Mouse (Mus musculus) bone marrow, adult 2 months (tissue): ENCODE measurements around the gene Dennd1c. TPM values are rescaled to one million over a fixed set of nuclear protein-coding genes. Genes with fewer than 3 reads are reported as not detected.
"Not testable (repeated sequence)": the region's sequence is repeated elsewhere in the genome, so short reads cannot be mapped to it uniquely, and the experiment has no call there.

Source experiments
- H3K27ac ChIP-seq: fragments of 200-500 bp; 2 replicates; pipeline ENCODE4 v1.5.1; 2012; ENCODE audit warnings: low read depth, mild to moderate bottlenecking, control low read depth, inconsistent platforms, low read length; ENCODE audit not compliant: control insufficient read depth, poor library complexity, insufficient read depth
- H3K4me1 ChIP-seq: fragments of 200-500 bp; 2 replicates; pipeline ENCODE4 v1.6.1; 2011; ENCODE audit warnings: low read length; ENCODE audit not compliant: control insufficient read depth, insufficient read depth
- H3K4me3 ChIP-seq: fragments of 200-500 bp; replicated peaks from 2 replicates; pipeline ENCODE3; 2011; ENCODE audit warnings: mild to moderate bottlenecking, low read depth, low read length, control low read depth; ENCODE audit not compliant: control insufficient read depth
- CTCF ChIP-seq: fragments of 200-500 bp; IDR thresholded peaks from 2 replicates; pipeline ENCODE4 v1.5.1; 2011; ENCODE audit warnings: low read length, control low read depth; ENCODE audit not compliant: control insufficient read depth, insufficient read depth
- POLR2A ChIP-seq: fragments of 200-500 bp; IDR thresholded peaks from 2 replicates; pipeline ENCODE4 v1.6.1; 2011; ENCODE audit warnings: low read depth, mild to moderate bottlenecking, control low read depth, low read length, borderline replicate concordance; ENCODE audit not compliant: control insufficient read depth
- WGBS: fragments of 180-500 bp; shearing (Covaris S2); methylation state at CpG from one replicate; pipeline ENCODE4 v1.1.7; 2018; 5-methylcytosine and 5-hydroxymethylcytosine counted together
- polyA plus RNA-seq: library from polyadenylated mRNA; stranded (reverse); fragments of >200 nt; gene quantifications from 2 replicates; pipeline ENCODE4 v1.2.4, GENCODE M21; 2011; ENCODE audit warnings: low replicate concordance; ENCODE audit not compliant: missing spikeins, insufficient read depth, insufficient read length

Dennd1c gene
- polyA plus RNA-seq, 1 experiment: 96.5 TPM

DNA sequence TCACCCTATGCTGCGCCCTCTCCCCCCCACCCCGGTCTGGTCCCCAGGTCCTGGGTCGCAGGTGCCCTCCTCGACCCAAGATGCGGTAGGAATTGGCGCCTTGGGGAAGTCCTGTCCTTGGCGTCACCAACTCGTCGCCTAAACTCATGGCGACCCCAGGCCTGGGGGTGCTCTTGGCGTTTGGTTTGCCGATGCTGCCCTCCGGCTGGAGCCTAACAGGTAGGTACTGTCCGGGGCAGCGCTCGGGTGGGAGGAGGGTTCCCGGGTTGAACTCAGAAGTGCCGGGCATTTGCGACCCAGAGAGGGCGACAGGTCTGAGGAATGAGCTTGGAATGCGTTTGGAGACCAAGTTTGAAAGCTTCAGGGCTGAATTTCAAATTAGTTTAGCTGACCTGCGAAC, 15.8 kb downstream of the Dennd1c start:
- peaks cover 3% of the 10 kb centered on the region; the same call in 1 of the 2 replicates for H3K4me1 ChIP-seq
- no peak overlapping the region for H3K27ac ChIP-seq
- H3K4me3 ChIP-seq: no peak overlapping the region
- 8% methylated on average over 22 of the region's 22 CpGs for WGBS
- TF ChIP-seq POLR2A: no peak
- no peak for TF ChIP-seq CTCF

- TF ChIP-seq CTCF (no peak), POLR2A (no peak)
- no peak overlapping the region for H3K4me3 ChIP-seq
- peaks cover 3% of the 10 kb centered on the region; the same call in 1 of the 2 replicates for H3K4me1 ChIP-seq
- H3K27ac ChIP-seq: no peak overlapping the region
- WGBS: under 1% methylated on average over 39 of the region's 39 CpGs
Observed at GRCm38 (mm10) chr17:57062011-57062521, 16.2 kb downstream of the Dennd1c start.

- Histone ChIP-seq H3K4me3 (no peak overlapping the region), H3K27ac (no peak overlapping the region), H3K4me1 (peaks cover 3% of the 10 kb centered on the region; the same call in 1 of the 2 replicates)
- 49% methylated on average over 10 of the region's 10 CpGs for WGBS
- no peak for TF ChIP-seq POLR2A
Observed at GRCm38 (mm10) chr17:57061069-57061468, 17.2 kb downstream of the Dennd1c start.

DNA sequence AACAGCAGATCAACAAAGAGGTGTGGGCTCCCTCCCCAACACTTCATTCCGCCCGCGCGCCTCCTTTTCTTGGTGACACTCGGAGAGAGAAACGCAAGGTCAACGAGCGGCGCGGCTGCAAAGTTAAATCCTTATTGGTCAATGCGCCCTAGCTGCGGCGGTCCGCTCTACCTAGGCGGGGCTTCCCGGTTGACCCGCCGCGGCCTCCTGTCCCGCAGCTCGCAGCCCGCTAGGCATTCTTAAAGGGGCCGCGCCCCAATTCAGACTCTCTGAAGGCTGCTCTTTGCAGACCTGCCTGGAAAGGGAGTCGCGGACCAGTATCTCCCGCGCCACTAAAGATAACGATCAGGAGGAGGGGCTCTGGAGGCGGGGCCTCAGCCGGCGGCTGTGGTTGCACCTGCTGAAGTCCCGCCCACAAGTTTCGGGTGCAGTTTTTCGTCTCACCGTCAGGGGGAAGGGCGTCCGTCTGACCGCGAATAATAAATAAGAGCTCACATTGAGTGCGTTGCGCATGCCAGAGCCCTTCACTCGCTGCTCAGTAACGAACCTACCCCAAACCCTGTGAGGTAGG, 18.0 kb downstream of the Dennd1c start:
- Histone ChIP-seq H3K27ac (peak overlapping the region; percentile 74; the same call in 1 of the 2 replicates), H3K4me1 (peaks cover 3% of the 10 kb centered on the region; the same call in 1 of the 2 replicates)
- peak; percentile 55 for TF ChIP-seq CTCF
- no peak for TF ChIP-seq POLR2A

GRCm38 (mm10) chr17:57059486-57059977, 18.8 kb downstream of the Dennd1c start, which contains the start of gene Slc25a23:
Slc25a23 (minus strand) TSS chr17:57059863.
- H3K27ac ChIP-seq: peak within 1 kb of the TSS; percentile 74; the same call in 1 of the 2 replicates
- H3K4me3 ChIP-seq: peak within 1 kb of the TSS; percentile 64
- TF ChIP-seq POLR2A (no peak), CTCF (no peak)
- WGBS: under 1% methylated on average over 45 of the region's 45 CpGs
- peaks cover 3% of the 10 kb centered on the region; the same call in 1 of the 2 replicates for H3K4me1 ChIP-seq

More for the DNA sequence above, 18.0 kb downstream of the Dennd1c start:
- under 1% methylated on average over 44 of the region's 44 CpGs for WGBS
- peak overlapping the region; percentile 64 for H3K4me3 ChIP-seq

- no peak within 1 kb of the TSS for H3K27ac ChIP-seq
- peak within 1 kb of the TSS; percentile 49 for H3K4me3 ChIP-seq
- H3K4me1 ChIP-seq: peaks cover 3% of the 10 kb centered on the region; the same call in 1 of the 2 replicates
- 9% methylated on average over 21 of the region's 22 CpGs for WGBS
- TF ChIP-seq POLR2A (peak; percentile 24; the same call in 1 of the 2 replicates), CTCF (no peak)
Observed at GRCm38 (mm10) chr17:57058891-57059485, 19.3 kb downstream of the Dennd1c start, which contains the start of gene Crb3. Crb3 (plus strand) TSS chr17:57059105.

- H3K4me1 ChIP-seq: peaks cover 3% of the 10 kb centered on the region; the same call in 1 of the 2 replicates
- H3K4me3 ChIP-seq: no peak overlapping the region
- TF ChIP-seq POLR2A: no peak
- TF ChIP-seq CTCF: no peak
- H3K27ac ChIP-seq: no peak overlapping the region
- 74% methylated on average over 3 of the region's 3 CpGs for WGBS
Observed at GRCm38 (mm10) chr17:57056246-57056645, 22.1 kb downstream of the Dennd1c start.

DNA sequence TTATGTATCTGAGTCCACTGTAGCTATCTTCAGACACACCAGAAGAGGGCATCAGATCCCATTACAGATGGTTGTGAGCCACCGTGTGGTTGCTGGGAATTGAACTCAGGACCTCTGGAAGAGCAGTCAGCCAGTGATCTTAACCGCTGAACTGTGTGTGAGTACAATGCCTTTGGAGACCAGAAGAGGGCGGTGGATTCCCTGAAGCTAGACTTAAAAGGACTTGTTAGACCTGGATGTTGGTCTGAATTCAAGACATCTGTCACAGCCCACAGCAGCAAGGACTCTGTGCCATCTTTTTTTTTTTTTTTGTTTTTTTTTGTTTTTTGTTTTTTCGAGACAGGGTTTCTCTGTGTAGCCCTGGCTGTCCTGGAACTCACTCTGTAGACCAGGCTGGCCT, 26.6 kb downstream of the Dennd1c start:
- 71% methylated on average over 4 of the region's 4 CpGs for WGBS
- TF ChIP-seq CTCF: peak; percentile 13; the same call in 1 of the 2 replicates
- H3K4me1 ChIP-seq, H3K4me3 ChIP-seq, H3K27ac ChIP-seq: not testable (repeated sequence)
